Mouse (Mus musculus): ENCODE measurements at regions not wholly inside any gene's neighbourhood (a gene's known extent, or its start where the extent isn't known, plus 50 kb on each side); places are given as distances from the start of the nearest gene placed in this dataset.

DNA sequence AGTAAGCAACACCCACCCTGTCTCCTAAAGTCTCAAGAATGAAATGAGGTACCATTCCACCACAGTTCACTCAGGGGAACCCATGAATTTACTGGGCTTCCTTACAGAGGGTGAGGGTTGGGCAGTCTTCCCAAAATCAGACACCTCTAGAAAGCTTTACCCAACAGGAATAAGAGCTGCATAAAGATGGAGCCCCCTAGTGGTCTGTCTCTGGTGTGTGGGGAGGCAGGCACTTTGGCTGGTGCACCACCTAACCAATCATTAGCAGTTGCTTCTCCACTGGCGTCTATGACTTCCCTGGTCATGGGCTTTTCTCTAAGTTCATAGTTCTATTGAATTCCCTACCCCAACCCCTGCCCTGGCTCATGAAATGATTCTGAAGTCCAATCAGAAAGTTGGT is 351.1 kb downstream of the Adam3 start:
- DNase-seq: no peak
- no peaks in the 10 kb centered on the region for H3K9me3 ChIP-seq (ENCODE audit: low read length)
- no peak overlapping the region for H3K4me2 ChIP-seq (ENCODE audit: low read depth, low read length)
- WGBS (ENCODE audit: insufficient replicate concordance): 65% methylated on average over 1 of the region's 1 CpGs
- ATAC-seq: no peak
- H3K9ac ChIP-seq (replicated peaks): no peak overlapping the region
- no peak for TF ChIP-seq EP300 (IDR thresholded peaks at IDR 0.05; ENCODE audit: low read depth)
- TF ChIP-seq CTCF (IDR thresholded peaks at IDR 0.05; ENCODE audit: low read depth): peak; percentile 22; the same call in 1 of the 2 replicates
- no peak overlapping the region for H3K27ac ChIP-seq (ENCODE audit: low read depth)
- no peaks in the 10 kb centered on the region for H3K36me3 ChIP-seq (replicated peaks; ENCODE audit: insufficient read depth, low read length)
- no peaks in the 10 kb centered on the region for H3K27me3 ChIP-seq (ENCODE audit: insufficient read depth, low read length)
- H3K4me1 ChIP-seq (ENCODE audit: insufficient read depth): no peaks in the 10 kb centered on the region
- no peak overlapping the region for H3K4me3 ChIP-seq (ENCODE audit: low read depth, low read length)

DNA sequence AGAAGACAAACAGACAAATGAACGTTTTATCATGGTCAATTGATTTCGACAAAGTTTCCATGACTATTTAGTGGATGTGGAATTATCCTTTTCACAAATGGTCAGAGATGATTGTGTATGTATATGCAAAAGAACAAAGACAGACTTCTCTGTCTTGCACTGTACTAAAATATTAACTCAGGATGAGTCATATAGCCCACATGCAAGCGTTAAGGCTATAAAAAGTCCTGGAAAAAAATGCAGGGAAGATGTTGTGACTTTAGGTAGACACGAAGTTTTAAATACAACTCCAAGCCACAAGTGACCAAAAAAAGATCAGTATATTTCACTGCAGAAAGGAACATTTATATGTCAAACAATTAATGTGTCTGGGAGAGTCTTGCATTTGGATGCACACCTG is 353.6 kb downstream of the Adam3 start:
- H3K4me1 ChIP-seq (ENCODE audit: insufficient read depth): no peaks in the 10 kb centered on the region
- H3K9me3 ChIP-seq (ENCODE audit: low read length): no peaks in the 10 kb centered on the region
- H3K36me3 ChIP-seq (replicated peaks; ENCODE audit: insufficient read depth, low read length): no peaks in the 10 kb centered on the region
- 71% methylated on average over 4 of the region's 4 CpGs for WGBS (ENCODE audit: insufficient replicate concordance)
- no peak overlapping the region for H3K27ac ChIP-seq (ENCODE audit: low read depth)
- H3K9ac ChIP-seq (replicated peaks): no peak overlapping the region
- H3K27me3 ChIP-seq (ENCODE audit: insufficient read depth, low read length): no peaks in the 10 kb centered on the region
- DNase-seq: no peak
- no peak overlapping the region for H3K4me3 ChIP-seq (ENCODE audit: low read depth, low read length)
- no peak overlapping the region for H3K4me2 ChIP-seq (ENCODE audit: low read depth, low read length)
- TF ChIP-seq EP300 (IDR thresholded peaks at IDR 0.05; ENCODE audit: low read depth): no peak
- TF ChIP-seq CTCF (IDR thresholded peaks at IDR 0.05; ENCODE audit: low read depth): no peak
- ATAC-seq: no peak

- Histone ChIP-seq H3K4me3 (ENCODE audit: low read depth, low read length) (no peak overlapping the region), H3K4me1 (ENCODE audit: insufficient read depth) (no peaks in the 10 kb centered on the region), H3K4me2 (ENCODE audit: low read depth, low read length) (no peak overlapping the region), H3K27me3 (ENCODE audit: insufficient read depth, low read length) (no peaks in the 10 kb centered on the region), H3K9ac (replicated peaks) (no peak overlapping the region), H3K36me3 (replicated peaks; ENCODE audit: insufficient read depth, low read length) (no peaks in the 10 kb centered on the region), H3K9me3 (ENCODE audit: low read length) (no peaks in the 10 kb centered on the region), H3K27ac (ENCODE audit: low read depth) (no peak overlapping the region)
- DNase-seq (no peak), ATAC-seq (no peak)
- no peak for TF ChIP-seq EP300 (IDR thresholded peaks at IDR 0.05; ENCODE audit: low read depth)
- TF ChIP-seq CTCF (IDR thresholded peaks at IDR 0.05; ENCODE audit: low read depth): no peak
Observed at GRCm38 (mm10) chr8:24366000-24366399, 359.7 kb downstream of the Adam3 start.

- no peaks in the 10 kb centered on the region for H3K4me1 ChIP-seq (ENCODE audit: insufficient read depth)
- ATAC-seq (no peak), DNase-seq (no peak)
- H3K27ac ChIP-seq (ENCODE audit: low read depth): no peak overlapping the region
- no peaks in the 10 kb centered on the region for H3K36me3 ChIP-seq (replicated peaks; ENCODE audit: insufficient read depth, low read length)
- H3K9me3 ChIP-seq (ENCODE audit: low read length): no peaks in the 10 kb centered on the region
- 65% methylated on average over 4 of the region's 4 CpGs for WGBS (ENCODE audit: insufficient replicate concordance)
- no peak overlapping the region for H3K4me2 ChIP-seq (ENCODE audit: low read depth, low read length)
- TF ChIP-seq CTCF (IDR thresholded peaks at IDR 0.05; ENCODE audit: low read depth) (no peak), EP300 (IDR thresholded peaks at IDR 0.05; ENCODE audit: low read depth) (no peak)
- H3K27me3 ChIP-seq (ENCODE audit: insufficient read depth, low read length): no peaks in the 10 kb centered on the region
- H3K9ac ChIP-seq (replicated peaks): no peak overlapping the region
- H3K4me3 ChIP-seq (ENCODE audit: low read depth, low read length): no peak overlapping the region
Observed at GRCm38 (mm10) chr8:24364685-24365084, 361.0 kb downstream of the Adam3 start.

GRCm38 (mm10) chr8:24359022-24359600 is 366.5 kb downstream of the Adam3 start:
- DNase-seq (no peak), ATAC-seq (no peak)
- no peak overlapping the region for H3K9ac ChIP-seq (replicated peaks)
- no peak overlapping the region for H3K27ac ChIP-seq (ENCODE audit: low read depth)
- no peak overlapping the region for H3K4me3 ChIP-seq (ENCODE audit: low read depth, low read length)
- no peaks in the 10 kb centered on the region for H3K27me3 ChIP-seq (ENCODE audit: insufficient read depth, low read length)
- H3K4me1 ChIP-seq (ENCODE audit: insufficient read depth): no peaks in the 10 kb centered on the region
- H3K9me3 ChIP-seq (ENCODE audit: low read length): no peaks in the 10 kb centered on the region
- TF ChIP-seq EP300 (IDR thresholded peaks at IDR 0.05; ENCODE audit: low read depth) (no peak), CTCF (IDR thresholded peaks at IDR 0.05; ENCODE audit: low read depth) (no peak)
- no peaks in the 10 kb centered on the region for H3K36me3 ChIP-seq (replicated peaks; ENCODE audit: insufficient read depth, low read length)
- no peak overlapping the region for H3K4me2 ChIP-seq (ENCODE audit: low read depth, low read length)

GRCm38 (mm10) chr8:24355146-24355545 is 370.5 kb downstream of the Adam3 start:
- no peak for TF ChIP-seq CTCF (IDR thresholded peaks at IDR 0.05; ENCODE audit: low read depth)
- no peak for TF ChIP-seq EP300 (IDR thresholded peaks at IDR 0.05; ENCODE audit: low read depth)
- Histone ChIP-seq H3K9me3 (ENCODE audit: low read length) (no peaks in the 10 kb centered on the region), H3K36me3 (replicated peaks; ENCODE audit: insufficient read depth, low read length) (no peaks in the 10 kb centered on the region), H3K4me3 (ENCODE audit: low read depth, low read length) (no peak overlapping the region), H3K27ac (ENCODE audit: low read depth) (no peak overlapping the region), H3K9ac (replicated peaks) (no peak overlapping the region), H3K27me3 (ENCODE audit: insufficient read depth, low read length) (no peaks in the 10 kb centered on the region), H3K4me2 (ENCODE audit: low read depth, low read length) (no peak overlapping the region), H3K4me1 (ENCODE audit: insufficient read depth) (no peaks in the 10 kb centered on the region)
- WGBS (ENCODE audit: insufficient replicate concordance): 75% methylated on average over 4 of the region's 4 CpGs
- ATAC-seq: no peak
- DNase-seq: no peak

DNA sequence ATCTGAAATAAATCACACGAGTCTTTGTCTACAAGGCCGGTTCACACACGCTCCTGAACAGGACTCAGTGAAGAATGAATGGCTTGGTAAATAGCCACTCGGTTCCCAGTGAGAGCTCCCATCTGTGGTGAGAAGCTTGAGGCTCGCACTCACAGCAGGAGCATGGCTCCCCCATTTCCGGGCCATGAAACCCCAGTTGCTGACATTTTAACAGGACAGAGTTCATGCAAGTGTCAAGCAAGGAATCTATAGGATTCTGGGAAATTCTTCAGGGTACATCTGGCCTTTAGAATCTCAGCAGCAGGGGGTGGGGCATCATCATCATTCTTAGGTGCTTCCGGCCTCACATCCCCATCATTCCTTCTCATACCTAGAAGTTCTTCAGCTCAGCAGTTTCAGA is 371.8 kb downstream of the Adam3 start:
- DNase-seq (no peak), ATAC-seq (no peak)
- Histone ChIP-seq H3K27ac (ENCODE audit: low read depth) (no peak overlapping the region), H3K27me3 (ENCODE audit: insufficient read depth, low read length) (no peaks in the 10 kb centered on the region), H3K9me3 (ENCODE audit: low read length) (no peaks in the 10 kb centered on the region), H3K9ac (replicated peaks) (no peak overlapping the region), H3K4me1 (ENCODE audit: insufficient read depth) (no peaks in the 10 kb centered on the region), H3K36me3 (replicated peaks; ENCODE audit: insufficient read depth, low read length) (no peaks in the 10 kb centered on the region), H3K4me2 (ENCODE audit: low read depth, low read length) (no peak overlapping the region), H3K4me3 (ENCODE audit: low read depth, low read length) (no peak overlapping the region)
- TF ChIP-seq EP300 (IDR thresholded peaks at IDR 0.05; ENCODE audit: low read depth) (no peak), CTCF (IDR thresholded peaks at IDR 0.05; ENCODE audit: low read depth) (no peak)
- 80% methylated on average over 7 of the region's 7 CpGs for WGBS (ENCODE audit: insufficient replicate concordance)

Data from liver, postnatal 0 days (tissue).